Mouse (Mus musculus) urinary bladder, postnatal 25 days (tissue): Measurements from ENCODE around the gene Defb10.
"Not testable (repeated sequence)": the region's sequence is repeated elsewhere in the genome, so short reads cannot be mapped to it uniquely, and the experiment has no call there.

ENCODE experiments used
- DNase-seq: peaks from one replicate; pipeline ENCODE4 v3.0.0; 2022; ENCODE audit warnings: low spot score

Defb10 gene

DNA sequence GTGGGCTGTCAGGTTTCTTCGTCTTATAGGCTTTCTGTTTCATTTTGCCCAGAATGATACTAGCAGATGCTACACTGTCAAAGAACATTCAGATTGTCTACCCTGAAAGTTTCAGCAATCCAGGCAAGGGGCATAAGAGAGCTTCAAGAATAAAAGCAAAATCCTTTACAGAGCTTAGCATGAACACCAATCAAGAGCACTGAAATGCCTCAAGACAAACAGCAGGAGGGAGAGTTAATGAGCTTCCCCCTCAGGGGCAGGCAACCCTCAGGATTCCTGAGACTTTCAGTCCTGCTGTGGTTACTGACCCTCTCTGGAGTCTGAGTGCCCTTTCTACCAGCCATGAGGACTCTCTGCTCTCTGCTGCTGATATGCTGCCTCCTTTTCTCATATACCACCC, at the start of gene Defb10:
Defb10 (plus strand) TSS at position 316 of the 400 bp plus-strand sequence.
- not testable (repeated sequence) for DNase-seq

DNA sequence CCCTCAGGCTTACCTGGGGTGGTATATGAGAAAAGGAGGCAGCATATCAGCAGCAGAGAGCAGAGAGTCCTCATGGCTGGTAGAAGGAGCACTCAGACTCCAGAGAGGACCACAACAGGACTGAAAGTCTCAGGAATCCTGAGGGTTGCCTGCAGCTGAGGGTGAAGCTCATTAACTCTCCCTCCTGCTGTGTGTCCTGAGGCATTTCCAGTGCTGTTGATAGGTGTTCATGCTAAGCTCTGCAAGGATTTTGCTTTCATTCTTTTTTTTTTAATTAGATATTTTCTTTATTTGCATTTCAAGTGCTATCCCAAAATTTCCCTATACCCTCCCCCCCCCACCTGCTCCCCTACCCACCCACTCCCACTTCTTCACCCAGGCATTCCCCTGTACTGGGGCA, 26.6 kb downstream of the Defb10 start, which contains the start of gene Defb9:
Defb9 (minus strand) TSS at position 101 of the 400 bp plus-strand sequence.
- not testable (repeated sequence) for DNase-seq

DNA sequence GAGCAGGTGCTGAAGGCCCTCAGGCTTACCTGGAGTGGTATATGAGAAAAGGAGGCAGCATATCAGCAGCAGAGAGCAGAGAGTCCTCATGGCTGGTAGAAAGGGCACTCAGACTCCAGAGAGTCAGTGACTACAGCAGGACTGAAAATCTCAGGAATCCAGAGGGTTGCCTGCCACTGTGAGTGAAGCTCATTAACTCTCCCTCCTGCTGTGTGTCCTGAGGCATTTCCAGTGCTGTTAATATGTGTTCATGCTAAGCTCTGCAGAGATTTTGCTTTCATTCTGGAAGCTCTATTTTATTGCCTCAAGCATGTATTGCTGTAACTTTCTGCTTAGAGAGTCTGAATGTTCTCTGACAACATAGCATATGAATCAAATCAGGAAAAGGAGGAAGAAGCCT, 47.6 kb downstream of the Defb10 start, which contains the start of gene Defb11:
Defb11 (minus strand) TSS at position 123 of the 400 bp plus-strand sequence.
- not testable (repeated sequence) for DNase-seq
